Mouse (Mus musculus): Measurements from ENCODE around the gene Slc2a5.
A peak's percentile ranks its signal among the peaks of the same experiment; 100 is the strongest.

Gene Slc2a5

DNA sequence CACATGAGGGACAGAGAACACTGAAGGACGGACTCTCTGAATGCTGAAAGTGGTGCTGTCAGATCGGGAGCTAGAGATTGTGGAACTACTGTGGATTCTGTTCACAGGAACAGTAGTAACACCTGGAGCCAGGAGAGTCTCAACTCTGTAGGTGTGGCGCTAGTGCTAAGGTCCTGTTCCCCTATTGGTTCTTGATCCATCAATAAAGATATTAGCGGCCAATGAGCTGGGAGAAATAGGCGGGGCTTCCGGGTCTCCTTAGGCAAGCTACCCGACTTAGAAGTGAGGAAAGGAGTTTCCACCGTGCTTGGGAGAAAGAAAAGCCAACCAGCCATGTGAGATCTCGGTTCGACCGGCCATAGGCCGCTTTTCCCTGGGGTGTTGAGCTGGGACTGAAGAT, 25.2 kb downstream of the Slc2a5 start:
- no peak for DNase-seq (ENCODE audit: low spot score)

DNA sequence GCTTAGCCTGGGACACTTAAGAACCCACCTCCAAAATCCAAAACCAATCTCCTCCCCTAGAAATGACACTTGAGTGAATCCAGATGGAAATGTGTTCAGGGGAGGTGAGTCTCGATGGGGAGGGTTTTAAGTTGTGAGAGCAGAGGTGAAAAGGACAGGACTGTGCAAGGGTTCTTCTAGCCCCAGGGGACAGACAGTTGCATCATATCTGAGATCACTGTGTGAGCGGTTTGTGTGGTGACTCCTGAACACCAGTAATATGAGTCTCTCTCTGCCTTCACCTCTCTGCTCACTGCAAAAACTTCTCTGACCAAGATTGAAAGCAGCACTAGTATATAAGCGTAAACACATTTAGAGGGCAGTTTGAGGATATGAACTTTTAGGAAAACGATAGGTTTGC, 27.2 kb downstream of the Slc2a5 start:
- no peak for DNase-seq (ENCODE audit: low spot score)

DNA sequence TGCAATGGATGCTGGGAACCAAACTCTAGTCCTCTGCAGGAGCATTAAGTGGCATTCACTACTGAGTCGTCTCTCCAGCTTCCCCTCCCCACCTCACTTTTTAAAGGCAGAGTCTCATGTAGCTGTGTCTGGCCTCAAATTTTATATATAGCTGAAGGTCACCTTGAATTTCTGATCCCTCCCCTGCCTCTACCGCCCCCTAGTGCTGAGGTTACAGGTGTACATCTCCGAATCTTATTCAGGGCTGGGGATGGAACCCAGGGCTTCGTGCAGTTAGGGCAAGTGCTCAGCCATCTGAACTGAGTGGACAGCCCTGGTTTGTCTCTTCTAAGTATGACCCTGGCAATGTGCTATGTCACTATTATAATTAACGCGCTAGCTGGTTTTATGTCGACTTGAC, 32.0 kb downstream of the Slc2a5 start:
- no peak for DNase-seq (ENCODE audit: low spot score)

DNA sequence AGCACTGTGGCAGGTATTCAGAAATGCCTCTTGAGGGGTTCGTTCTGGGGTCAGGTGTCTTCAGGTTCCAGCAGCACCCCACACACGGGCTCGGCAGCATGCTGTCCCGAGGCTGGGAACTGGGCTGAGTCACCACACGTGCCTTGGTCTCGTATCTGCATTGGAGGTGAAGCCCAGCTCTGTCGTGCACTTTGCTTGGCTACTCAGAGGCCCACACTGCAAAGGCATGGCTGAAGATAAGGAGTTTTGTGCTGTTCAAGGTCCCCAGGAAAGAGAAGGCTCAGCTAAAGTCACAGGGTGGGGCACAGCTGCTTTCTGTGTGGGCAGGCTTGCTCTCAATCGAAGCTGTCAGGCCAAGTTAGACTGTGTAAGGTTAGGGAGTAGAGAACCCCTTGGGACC, 33.4 kb downstream of the Slc2a5 start:
- DNase-seq (ENCODE audit: low spot score) = no peak

DNA sequence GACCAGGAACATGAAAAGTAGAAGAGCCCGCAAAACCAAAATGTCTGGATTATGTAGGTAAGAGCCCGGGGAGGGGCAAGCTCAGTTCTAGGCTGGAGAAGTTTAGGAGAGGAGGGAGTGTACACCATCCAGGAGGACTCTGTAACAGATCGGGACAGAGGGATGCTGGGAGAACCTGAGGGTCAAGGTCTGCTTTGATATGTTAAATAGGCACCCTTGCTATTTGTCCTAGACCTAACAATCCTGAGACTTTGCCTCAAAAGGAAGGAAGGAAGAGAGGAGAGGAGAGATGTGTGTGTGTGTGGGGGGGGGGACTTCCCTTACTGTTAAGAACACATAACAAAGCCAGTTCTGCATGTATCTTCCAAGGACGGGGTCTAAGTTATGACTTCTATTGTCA, 36.2 kb downstream of the Slc2a5 start:
- no peak for DNase-seq (ENCODE audit: low spot score)

DNA sequence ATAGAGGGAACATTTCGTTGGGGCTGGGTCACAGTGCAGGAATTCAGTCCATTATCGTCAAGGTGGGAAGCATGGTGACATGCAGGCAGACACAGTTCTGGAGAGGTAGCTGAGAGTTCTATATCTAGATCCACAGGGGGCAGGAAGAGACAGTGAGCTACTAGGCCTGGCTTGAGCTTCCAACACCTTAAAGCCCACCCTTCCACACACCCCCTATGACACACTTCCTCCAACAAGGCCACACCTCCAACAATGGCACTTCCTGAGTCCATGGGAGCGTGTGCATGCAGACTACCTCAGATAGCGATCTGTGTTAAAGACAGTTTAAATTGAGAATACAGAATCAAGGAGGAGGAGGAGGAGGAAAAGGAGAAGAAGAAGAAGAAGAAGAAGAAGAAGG, 36.6 kb downstream of the Slc2a5 start:
- no peak for DNase-seq (ENCODE audit: low spot score)

DNA sequence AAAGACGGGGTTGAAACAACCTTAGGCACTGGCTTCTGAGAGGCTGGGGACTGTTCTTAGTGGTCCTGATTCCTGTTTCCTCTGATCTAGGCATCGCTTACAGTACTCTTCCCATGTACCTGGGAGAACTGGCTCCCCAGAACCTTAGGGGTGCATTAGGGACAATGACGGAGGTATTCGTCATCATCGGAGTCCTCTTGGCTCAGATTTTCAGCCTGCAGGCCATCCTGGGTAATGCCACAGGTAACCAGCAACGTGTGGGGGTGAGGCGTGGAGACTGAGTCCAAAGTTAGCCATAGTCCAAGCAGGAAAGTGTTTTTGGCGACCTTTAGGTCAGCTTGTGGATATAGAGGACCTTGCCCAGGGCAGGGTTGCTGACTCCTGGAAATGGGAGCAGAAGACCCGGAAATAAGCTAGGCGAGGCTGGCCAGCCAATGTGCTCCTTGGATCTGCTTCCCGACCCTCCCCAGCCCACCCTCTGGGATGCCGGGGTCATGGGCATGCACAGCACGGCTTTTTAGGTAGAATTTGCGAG, 38.3 kb downstream of the Slc2a5 start:
- DNase-seq (ENCODE audit: low spot score) = no peak

DNA sequence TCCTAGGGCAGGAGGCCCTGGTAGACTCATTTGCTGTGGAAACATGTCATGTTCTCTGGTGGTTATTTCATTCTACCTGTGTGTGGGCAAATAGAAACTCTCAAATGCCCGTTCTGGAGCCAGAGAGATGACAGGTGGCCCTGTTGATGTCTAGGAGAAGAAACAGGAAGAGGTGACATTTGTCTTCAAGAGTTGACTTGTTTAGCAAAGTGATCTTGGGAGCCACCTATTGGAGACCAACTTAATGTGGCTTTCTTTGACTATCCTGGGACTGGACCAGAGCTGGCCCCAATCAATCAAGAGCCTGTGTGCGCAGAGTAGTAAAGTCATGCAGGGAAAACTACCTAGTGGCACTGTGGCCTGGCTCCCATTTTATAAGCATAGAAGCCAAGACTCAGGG, 40.4 kb downstream of the Slc2a5 start:
- no peak for DNase-seq (ENCODE audit: low spot score)

DNA sequence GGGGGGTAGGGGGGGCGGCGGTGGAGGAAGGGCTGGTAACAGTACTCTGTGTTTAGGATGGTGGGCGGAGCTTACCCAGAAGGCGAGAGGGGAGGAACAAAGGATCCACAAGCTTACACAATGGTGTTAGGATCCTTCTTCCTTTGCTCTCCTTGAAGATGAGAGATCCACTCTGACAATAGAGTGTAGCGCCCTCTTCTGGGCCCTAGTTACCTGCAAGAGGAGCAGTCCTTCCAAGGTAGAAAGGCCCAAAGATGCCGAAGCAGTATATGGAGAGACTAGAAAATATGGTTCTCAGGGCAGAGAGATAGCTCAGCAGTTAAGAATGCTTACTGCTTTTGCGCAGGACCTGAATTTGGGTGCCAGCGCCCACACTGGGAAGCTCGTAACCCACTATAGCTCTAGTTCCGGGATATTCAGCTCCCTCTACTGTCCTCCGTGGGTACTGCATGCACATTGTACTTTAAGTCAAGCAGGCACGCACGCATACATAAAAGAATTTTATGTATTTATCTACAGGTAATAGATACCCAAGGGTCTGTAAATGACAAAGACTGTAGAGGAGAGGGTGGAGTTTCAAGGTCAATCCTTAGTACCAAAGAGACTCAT, 43.6 kb downstream of the Slc2a5 start:
- no peak for DNase-seq (ENCODE audit: low spot score)

DNA sequence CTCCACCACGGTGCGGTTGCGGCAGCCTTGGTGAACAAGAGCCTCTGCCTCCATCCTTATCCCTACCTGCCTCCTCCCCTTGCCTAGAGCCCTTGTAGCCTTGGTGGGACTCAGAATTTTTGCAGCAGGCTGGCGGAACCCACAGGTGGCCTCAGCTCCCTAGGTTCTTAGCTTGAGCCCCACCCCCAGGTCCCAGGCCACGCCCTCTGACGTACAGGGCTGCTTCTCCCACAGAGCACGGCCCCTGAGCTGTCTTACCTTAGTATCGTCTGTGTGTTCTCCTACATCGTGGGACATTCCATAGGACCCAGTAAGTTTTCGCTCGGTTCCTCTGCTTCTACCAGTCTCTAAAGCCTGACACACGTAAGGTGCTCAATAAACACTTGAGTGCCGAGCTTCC, 45.8 kb downstream of the Slc2a5 start:
- no peak for DNase-seq (ENCODE audit: low spot score)

DNA sequence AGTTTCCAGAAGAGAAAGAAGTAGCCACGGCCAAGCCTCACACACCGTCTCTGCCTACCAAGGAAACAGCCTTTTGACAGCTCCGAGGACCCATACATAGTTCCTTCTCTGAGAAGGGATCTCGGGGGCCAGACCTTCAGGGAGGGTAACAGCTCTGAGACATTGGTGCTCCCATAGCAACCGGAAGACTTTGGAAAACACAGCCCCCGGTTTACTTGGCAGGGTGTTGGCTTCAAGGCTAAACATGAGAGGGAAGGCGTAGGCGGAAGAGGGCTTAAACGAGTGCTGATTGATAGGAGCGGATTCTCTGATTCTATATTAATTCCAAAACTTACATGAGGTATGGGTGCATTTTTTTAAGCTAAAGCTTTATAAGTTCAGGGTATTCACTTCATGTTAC, 49.3 kb downstream of the Slc2a5 start:
- DNase-seq (ENCODE audit: low spot score) = no peak

DNA sequence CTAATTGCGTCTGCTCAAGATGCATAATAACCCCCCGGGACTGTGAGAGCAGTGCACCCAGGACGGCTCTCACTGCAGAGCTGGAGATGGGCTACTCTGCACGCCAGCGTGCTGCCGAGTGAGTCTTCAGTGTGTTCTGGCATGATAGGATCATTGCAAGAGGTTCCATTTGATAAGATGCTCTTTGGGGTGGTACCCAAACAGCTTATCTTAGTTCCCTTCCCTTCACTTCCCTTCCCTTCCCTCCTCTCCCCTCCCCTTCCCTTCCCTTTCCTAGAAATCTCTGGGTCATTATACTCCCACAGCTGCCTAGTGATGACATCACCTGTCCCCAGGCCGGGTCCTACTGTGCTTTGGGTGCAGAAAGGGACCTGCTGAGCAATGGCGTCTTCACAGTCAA, 53.0 kb downstream of the Slc2a5 start:
- DNase-seq (ENCODE audit: low spot score) = no peak

DNA sequence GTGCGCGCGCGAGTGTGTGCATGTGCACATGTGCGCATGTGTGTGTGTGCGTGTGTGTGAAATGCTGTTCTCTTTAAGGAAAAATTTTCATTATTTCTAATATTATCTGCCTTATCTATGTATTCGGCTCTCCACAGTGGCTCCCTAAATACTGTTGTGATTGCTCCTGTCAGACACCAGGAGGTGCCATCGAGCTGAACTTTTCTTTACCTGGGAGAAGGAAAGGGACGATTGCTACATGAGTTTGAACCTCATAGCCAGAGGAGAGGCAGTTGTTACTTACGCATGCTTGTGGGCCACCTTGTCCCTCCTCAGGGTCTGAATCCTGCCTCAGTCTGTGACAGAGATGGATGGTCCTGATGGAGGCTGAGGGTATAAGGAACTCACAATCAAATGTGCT, 54.2 kb downstream of the Slc2a5 start:
- DNase-seq (ENCODE audit: low spot score) = peak; percentile 29

DNA sequence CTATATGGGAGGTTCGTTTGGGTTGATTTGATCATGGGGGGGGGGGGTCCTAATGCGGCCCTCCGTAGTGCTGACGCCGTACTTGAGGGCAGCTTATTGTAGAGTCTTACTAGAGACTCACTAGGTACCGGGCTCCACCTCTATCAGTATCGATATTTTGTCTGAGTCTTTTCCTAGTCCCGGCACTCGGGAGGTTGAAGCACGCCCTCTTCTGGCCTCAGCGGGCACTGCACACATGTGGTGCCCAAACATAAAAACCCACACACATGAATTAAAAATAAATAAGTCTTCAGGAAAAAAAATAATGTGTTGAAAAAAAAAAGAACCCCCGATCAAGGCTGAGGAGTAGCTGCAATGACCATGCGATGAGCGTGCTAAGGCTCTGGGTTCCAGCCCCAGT, 54.9 kb downstream of the Slc2a5 start:
- DNase-seq (ENCODE audit: low spot score) = no peak

DNA sequence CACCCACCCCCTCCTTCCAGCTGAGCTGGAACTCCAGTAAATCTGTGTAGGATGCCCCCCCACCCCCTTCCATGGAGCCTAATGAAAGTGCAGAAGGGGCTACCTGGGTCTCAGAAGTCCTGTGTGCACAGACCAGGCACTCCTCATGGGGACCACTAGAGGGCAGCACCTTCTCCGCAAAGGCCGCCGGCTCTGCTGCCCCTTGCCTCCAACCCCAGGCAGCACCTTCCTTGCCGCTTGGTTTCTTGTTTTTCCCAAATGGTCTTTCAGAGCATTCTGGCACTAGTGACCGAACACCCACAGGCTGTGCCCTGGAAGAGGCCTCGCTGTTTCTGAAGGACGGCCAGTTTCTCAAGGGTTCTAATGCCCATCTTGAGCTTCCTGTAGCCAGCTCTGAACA, 57.5 kb downstream of the Slc2a5 start:
- DNase-seq (ENCODE audit: low spot score) = peak; percentile 35

DNA sequence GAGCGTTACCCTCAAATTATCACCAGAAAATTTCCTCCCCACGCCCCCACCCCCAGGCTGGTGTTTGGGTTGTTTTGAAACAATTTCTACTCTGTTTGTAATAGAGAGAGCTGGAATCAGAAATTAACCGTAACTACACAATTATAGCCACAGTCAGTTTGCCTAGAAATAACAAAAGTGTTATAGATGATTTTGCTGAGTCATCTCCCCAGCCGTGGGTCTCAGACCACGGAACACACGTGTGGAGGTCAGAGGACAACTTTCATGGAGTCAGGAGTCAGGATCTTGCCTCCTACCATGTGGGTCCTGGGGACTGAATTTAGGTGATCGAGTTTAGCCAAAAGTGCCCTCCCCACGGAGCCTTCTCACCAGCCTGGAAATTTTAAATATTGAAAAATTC, 58.0 kb downstream of the Slc2a5 start:
- DNase-seq (ENCODE audit: low spot score) = no peak

DNA sequence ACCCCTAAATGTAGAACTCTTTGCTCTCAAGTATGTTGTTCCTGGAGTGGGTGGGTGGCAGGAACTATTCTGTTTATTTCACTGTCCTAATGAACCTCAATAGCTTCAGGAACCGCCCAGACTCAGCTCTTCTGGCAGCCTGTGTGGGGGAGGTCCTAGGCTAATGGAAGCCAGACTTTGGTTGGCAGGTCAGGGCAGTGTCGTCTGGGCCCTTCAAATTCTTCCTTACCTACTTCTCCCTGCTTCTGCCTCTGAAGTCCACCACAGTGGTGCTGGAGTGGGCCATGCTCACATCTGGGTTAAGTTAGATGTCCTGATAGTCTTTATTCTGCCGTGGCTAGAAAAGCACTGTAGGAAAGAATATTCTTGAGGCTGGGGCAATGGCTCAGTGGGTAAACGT, 59.0 kb downstream of the Slc2a5 start:
- DNase-seq (ENCODE audit: low spot score) = no peak

DNA sequence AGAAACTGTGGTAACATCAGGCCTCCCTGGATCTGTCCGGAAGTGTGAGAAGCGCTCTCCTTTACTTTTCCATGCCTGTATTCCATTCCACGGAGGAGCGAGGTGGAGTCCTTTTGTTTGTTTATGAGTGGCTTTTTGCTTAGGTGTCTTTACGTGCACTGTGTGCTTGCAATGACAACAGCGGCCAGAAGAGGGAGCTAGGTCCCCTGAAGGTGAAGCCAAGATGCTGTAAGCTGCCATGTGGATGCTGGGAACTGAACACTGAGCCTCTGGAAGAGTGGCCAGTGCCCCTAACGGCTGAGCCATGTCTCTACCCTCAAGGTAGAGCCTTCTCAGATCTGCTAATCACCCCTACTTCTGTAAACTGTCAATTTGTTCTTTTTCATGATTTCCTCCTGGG, 62.2 kb downstream of the Slc2a5 start:
- no peak for DNase-seq (ENCODE audit: low spot score)

DNA sequence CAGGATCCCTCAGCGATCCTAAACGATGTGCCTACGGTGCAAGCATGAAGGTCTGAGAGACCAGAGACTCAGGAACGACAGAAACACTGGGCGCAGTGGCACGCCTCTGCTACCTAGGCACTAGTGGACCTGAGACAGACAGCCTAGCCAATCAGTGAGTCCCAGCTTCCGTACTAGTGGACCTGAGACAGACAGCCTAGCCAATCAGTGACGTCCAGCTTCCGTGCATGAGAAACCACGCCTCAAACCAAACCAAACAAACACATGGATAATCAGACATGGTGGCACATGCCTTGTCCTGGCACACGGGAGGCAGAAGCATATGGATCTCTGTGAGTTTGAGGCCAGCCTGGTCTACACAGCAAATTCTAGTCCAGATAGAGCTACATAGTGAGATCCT, 69.2 kb downstream of the Slc2a5 start:
- DNase-seq (ENCODE audit: low spot score) = no peak

DNA sequence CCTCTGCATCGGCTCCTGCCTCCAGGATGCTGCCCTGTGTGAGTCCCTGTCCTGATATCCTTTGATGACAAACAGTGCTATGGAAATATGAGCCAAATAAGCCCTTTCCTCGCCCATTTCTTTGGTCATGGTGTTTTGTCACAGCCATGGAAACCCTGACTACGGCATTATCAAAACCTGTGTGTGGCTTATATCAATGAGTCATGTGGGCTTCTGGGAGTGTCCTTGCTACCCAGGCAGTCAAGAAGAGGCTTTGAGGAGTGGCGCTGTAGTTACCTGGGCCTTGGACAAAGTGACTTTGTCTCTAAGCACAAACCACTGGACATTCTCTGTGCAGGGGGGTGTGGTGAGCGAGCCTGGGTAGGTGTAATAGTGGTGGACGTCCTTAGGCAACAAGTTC, 73.1 kb downstream of the Slc2a5 start:
- no peak for DNase-seq (ENCODE audit: low spot score)
